Mouse (Mus musculus) megakaryocyte-erythroid progenitor cell, adult 5-6 weeks (primary cell): ENCODE data around the gene Slc16a5. TPM values are rescaled to one million over a fixed set of nuclear protein-coding genes. Genes with fewer than 3 reads are reported as not detected.
"Not testable (repeated sequence)": the region's sequence is repeated elsewhere in the genome, so short reads cannot be mapped to it uniquely, and the experiment has no call there.

ENCODE experiments used
- ATAC-seq: replicated peaks from 2 replicates; pipeline ENCODE4 v1.8.0; 2016; ENCODE audit warnings: mild to moderate bottlenecking, inconsistent platforms; ENCODE audit not compliant: severe bottlenecking, poor library complexity, low FRiP score, low TSS enrichment
- total RNA-seq, 2 experiments: library from RNA; stranded (forward) in 1 of 2; stranded (reverse) in 1 of 2; fragments of 200-1000, 215-1000 nt in 1 of 2; fragments of >200 nt in 1 of 2; fragmentation: Nextera tagmentation in 1 of 2; gene quantifications; 2 replicates each; pipeline ENCODE4 v1.2.3; 2014 to 2017

Gene Slc16a5
- total RNA-seq, 2 experiments from 2014 or later = not detected

- peak; percentile 11; the same call in 1 of the 2 replicates for ATAC-seq
These were observed 13.5 kb downstream of the Slc16a5 start for GRCm38 (mm10) chr11:115475758-115476237.

DNA sequence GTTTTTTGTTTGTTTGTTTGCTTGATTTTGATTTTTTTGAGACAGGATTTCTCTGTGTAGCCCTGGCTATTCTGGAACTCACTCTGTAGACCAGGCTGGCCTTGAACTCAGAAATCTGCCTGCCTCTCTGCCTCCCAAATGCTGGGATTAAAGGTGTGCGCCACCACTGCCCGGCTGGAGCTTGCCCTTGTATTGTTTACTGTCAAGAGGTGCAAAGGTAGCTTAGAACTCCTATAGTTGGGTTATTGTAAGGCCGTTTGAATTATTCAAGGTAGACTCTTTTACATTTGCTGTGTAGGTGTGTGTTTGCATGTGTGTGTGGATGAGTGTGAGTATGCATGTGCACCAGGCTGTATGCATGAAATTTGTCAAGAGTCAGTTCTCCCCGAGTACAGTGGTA, 14.4 kb downstream of the Slc16a5 start:
- ATAC-seq = not testable (repeated sequence)

GRCm38 (mm10) chr11:115477388-115477787, 15.1 kb downstream of the Slc16a5 start:
- ATAC-seq = not testable (repeated sequence)

DNA sequence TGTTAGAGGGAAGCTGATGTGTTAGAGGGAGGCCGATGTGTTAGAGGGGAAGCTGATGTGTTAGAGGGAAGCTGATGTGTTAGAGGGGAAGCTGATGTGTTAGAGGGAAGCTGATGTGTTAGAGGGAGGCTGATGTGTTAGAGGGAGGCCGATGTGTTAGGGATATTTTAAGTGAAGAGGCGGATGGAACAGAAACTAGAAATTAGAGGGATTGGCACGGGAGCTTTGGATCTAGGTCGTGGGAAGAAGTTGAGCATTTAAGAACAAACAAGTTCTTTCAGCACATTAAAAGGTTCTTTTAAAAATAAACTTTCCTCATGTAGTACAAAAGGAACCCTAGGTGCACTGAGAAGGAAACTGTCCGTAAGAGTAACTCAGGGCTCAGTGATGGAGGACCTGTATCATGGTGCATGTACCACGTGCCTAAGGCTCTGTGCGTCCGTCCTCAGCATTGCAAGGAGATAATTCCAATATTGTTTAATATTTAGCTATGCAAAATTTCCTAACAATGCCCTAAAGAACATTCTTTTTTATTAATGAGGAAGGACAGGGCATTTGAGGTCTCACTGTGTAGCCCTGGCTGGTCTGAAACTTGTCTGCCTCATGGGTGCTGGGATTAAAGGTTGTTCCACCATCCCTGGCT, 16.1 kb downstream of the Slc16a5 start:
- no peak for ATAC-seq

- ATAC-seq = no peak
These were observed 19.4 kb downstream of the Slc16a5 start for GRCm38 (mm10) chr11:115481553-115482259.

GRCm38 (mm10) chr11:115483278-115483677, 21.0 kb downstream of the Slc16a5 start:
- ATAC-seq = no peak

- ATAC-seq = peak; percentile 60; the same call in 1 of the 2 replicates
These were observed 21.5 kb downstream of the Slc16a5 start for GRCm38 (mm10) chr11:115483726-115484125.

GRCm38 (mm10) chr11:115485155-115485554, 22.9 kb downstream of the Slc16a5 start:
- no peak for ATAC-seq

DNA sequence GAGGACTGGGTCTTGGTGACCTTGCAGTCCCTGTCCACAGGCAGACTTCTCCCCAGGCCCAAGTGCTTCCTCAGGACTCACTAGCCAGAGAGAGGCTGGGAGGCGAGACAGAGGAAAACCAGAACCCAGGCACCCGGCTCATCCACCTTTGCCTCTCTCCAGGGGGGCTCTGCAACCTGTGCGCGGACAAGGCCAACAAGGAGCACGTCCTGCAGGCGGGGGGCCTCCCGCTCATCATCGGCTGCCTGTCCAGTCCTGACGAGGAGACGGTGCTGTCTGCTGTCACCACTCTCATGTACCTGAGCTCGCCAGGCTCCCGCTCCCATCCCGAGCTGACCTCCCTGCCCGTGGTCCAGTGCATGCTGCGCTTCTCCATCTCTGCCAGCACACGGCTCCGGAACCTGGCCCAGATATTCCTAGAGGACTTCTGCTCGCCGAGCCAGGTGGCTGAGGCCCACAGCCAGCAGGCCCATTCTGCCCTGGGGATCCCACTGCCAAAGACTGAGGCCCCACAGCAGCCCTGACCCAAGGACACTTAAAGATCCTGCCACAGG, 26.4 kb downstream of the Slc16a5 start:
- no peak for ATAC-seq

DNA sequence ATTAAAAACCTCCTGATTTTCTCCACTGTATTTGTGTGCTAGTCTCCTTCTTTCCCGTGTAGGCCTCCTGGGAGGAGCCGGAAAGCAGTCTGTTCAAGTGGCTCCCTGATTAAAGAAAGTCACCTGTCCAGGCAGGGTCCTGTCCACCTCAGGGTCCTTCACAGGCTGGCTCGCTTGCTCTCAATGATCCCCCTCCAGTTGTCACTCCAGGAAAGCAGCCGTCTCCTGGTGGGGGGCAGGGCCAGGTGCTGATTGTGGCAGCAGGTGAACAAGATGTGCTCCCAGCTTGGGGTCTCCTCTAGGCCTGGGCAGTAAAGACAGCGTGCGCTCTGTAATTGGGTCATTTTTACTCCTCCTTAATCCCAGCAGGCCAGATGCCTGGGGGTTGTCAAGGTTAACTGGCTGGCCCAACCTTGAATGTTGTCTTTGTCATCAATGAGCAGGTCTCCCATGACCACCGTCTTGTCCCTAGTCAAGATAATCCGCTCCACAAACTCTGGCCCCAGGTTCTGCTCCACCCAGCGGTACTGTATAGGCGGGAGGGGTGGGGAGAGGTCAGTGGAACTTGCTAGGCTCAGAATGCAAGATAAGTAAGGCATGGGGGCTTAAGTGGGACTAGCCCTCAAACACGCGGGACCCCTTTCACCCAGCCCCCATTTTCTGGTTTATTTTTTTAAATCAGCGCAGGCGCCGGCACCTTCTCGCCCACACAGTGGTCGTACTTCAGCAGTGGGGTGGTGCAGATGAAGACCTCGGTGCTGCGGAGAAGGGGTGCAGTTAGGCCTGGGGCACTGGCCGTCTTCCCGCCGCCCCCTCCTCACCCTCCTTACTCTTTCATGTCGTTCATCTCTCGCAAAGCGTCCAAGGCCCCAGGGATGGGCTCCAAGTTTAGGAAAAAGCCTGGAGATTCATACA, 28.4 kb downstream of the Slc16a5 start:
- no peak for ATAC-seq

- ATAC-seq = peak; percentile 94
These were observed 29.2 kb downstream of the Slc16a5 start, which contains the start of gene Nt5c for GRCm38 (mm10) chr11:115491356-115492083. TSS of gene Nt5c (minus strand) at chr11:115491862.

- ATAC-seq = peak; percentile 25
These were observed 30.1 kb downstream of the Slc16a5 start for GRCm38 (mm10) chr11:115492387-115492786.

DNA sequence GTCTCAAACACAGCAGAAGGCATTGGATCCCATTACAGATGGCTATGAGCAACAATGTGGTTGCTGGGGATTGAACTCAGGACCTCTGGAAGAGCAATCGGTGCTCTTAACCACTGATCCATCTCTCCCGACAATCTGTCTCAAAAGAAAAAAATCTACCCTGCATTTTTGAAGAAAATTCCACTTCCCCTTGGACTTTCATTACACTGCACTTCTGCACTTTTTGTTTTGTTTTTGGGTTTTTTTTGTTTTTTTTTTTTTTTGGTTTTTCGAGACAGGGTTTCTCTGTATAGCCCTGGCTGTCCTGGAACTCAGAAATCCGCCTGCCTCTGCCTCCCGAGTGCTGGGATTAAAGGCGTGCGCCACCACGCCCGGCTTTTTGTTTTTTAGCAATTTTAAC, 34.3 kb downstream of the Slc16a5 start:
- not testable (repeated sequence) for ATAC-seq

GRCm38 (mm10) chr11:115502636-115503035, 40.4 kb downstream of the Slc16a5 start:
- no peak for ATAC-seq

GRCm38 (mm10) chr11:115506586-115506985, 44.3 kb downstream of the Slc16a5 start:
- ATAC-seq = peak; percentile 75

GRCm38 (mm10) chr11:115508061-115508460, 45.8 kb downstream of the Slc16a5 start:
- peak; percentile 51 for ATAC-seq

DNA sequence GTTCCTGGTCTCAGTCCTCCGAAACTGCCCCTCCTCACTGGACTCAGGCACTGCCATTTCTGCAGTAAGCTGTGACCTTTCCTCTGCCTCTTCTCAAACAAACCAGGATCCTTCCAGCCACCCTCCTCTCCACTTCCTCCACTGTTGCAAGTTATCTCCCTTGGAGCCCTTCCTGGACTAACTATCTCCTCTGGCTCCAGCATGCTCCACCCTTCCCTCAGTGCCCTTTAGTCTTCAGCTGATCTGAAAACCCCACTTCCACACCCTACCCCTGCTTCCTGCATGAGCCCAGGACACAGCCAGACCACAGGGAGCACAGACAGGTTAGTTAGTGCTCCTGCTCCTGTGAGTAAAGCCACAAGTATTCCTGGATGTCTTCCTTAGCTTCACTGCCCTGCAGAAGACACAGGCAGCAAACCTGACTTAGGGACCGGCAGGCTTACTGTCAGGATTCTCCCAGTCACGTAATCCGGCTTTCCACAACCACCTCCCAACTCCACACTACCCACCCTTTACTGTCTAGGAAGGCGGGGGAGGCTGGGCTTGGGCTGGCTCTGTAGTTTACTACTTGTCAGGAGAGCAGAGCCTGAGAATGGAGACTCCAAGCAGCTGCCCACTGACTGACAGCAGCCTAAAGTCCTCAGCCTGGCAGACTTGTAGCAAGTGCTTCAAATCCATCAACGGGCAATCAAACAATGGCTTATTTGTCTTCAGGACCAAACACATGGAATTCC, 47.7 kb downstream of the Slc16a5 start:
- no peak for ATAC-seq

DNA sequence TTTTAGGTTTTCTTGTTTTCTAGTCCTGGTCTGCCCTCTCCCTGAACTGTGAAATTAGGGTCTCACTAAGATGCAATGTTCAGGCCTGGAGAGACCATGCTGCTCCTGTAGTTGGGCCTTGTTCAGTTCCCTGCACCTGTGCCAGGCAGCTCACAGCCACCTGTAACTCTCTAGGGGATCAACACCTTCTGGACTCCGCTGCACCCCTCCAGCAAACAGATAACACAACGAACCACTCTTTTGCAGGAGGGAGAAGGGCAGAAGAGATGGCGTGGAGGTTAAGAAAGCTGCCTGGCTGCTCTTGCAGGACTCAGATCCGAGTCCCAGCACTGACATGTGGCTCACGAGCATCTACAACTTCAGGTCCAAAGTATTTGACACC, 48.2 kb downstream of the Slc16a5 start:
- no peak for ATAC-seq
